ENCODE assay signal across 16 mouse cellular contexts in genomic region chr19:30097039-30097438, GRCm38 (mm10).
DNase-seq lines count a peak whose midpoint lies in the region; ATAC-seq and TF ChIP-seq lines count a peak whose summit lies in the region.
"Had no signal": no experiment of that assay in that cellular context is flagged by ENCODE, and none has a peak within 500 bp of the region (broad histone marks: within the 10 kb centered on the region; RNA-seq: fewer than 3 reads in every experiment).

No protein-coding gene starts in this region.

- no peak overlapping the region for H3K9ac ChIP-seq in forebrain, embryonic 15.5 days (replicated peaks)
- H3K9ac ChIP-seq in midbrain, embryonic 14.5 days (replicated peaks; ENCODE audit: low read length): no peak overlapping the region
- H3K9ac ChIP-seq: heart, embryonic 12.5 days; liver, embryonic 12.5 days had no signal

- intact Hi-C loops in gastrocnemius, postnatal 14 days (cut with DNase I; ENCODE audit: low total_unique reads): no loop called here

- WGBS in kidney, adult 2 months: 79% methylated on average over 4 of the region's 4 CpGs
- WGBS in forebrain, embryonic 15.5 days: 40% methylated on average over 4 of the region's 4 CpGs
- 64% methylated on average over 4 of the region's 4 CpGs for WGBS in midbrain, embryonic 14.5 days

- H3K9me3 ChIP-seq in forebrain, embryonic 15.5 days: no peaks in the 10 kb centered on the region
- no peaks in the 10 kb centered on the region for H3K9me3 ChIP-seq in midbrain, embryonic 14.5 days (ENCODE audit: control insufficient read depth, low read length)
- H3K9me3 ChIP-seq: heart, embryonic 12.5 days; liver, embryonic 12.5 days had no signal

- H3K36me3 ChIP-seq in kidney, adult 2 months (ENCODE audit: control insufficient read depth, insufficient read depth, low read length): peaks cover 1% of the 10 kb centered on the region
- H3K36me3 ChIP-seq in forebrain, embryonic 15.5 days: peaks cover 49% of the 10 kb centered on the region
- peaks cover 62% of the 10 kb centered on the region for H3K36me3 ChIP-seq in midbrain, embryonic 14.5 days (ENCODE audit: control insufficient read depth, insufficient read depth, low read length)

- H3K27me3 ChIP-seq in kidney, adult 2 months (replicated peaks; ENCODE audit: control insufficient read depth, insufficient read depth, low read length): no peaks in the 10 kb centered on the region
- H3K27me3 ChIP-seq in forebrain, embryonic 15.5 days: no peaks in the 10 kb centered on the region
- H3K27me3 ChIP-seq in midbrain, embryonic 14.5 days (ENCODE audit: control insufficient read depth, insufficient read depth, low read length): no peaks in the 10 kb centered on the region
- H3K27me3 ChIP-seq: heart, embryonic 12.5 days; liver, embryonic 12.5 days had no signal

- DNase-seq in kidney, adult 2 months: peak; percentile 6
- DNase-seq in kidney, postnatal 4 days: no peak
- peak; percentile 50 for DNase-seq in midbrain, embryonic 14.5 days
- DNase-seq in spleen, postnatal 14 days (ENCODE audit: low spot score in 2 of 2): no peak
- no peak for DNase-seq in layer of hippocampus, adult 9-10 months (ENCODE audit: low spot score)
- DNase-seq in gastrocnemius, postnatal 14 days: no peak
- DNase-seq: cerebellum, postnatal 25 days; gastrocnemius, adult 2 months; lung, postnatal 10 days; right cerebral cortex, postnatal 4 days; thymus, postnatal 14 days had no signal

- no peaks in the 10 kb centered on the region for H3K4me1 ChIP-seq in kidney, adult 2 months (ENCODE audit: control insufficient read depth, insufficient read depth, low read length)
- H3K4me1 ChIP-seq in bone marrow macrophage, adult 2 months (ENCODE audit: control insufficient read depth, insufficient read depth, low read length): peaks cover 18% of the 10 kb centered on the region
- peaks cover 3% of the 10 kb centered on the region; the same call in 1 of the 2 replicates for H3K4me1 ChIP-seq in forebrain, embryonic 15.5 days
- no peaks in the 10 kb centered on the region for H3K4me1 ChIP-seq in midbrain, embryonic 14.5 days (ENCODE audit: control insufficient read depth, insufficient read depth, low read length)
- H3K4me1 ChIP-seq: heart, embryonic 12.5 days; liver, embryonic 12.5 days had no signal

- no peak overlapping the region for H3K4me2 ChIP-seq in forebrain, embryonic 15.5 days (replicated peaks)
- H3K4me2 ChIP-seq in midbrain, embryonic 14.5 days (ENCODE audit: low read length): no peak overlapping the region
- H3K4me2 ChIP-seq: heart, embryonic 12.5 days; liver, embryonic 12.5 days had no signal

- ATAC-seq in forebrain, embryonic 15.5 days (replicated peaks): peak; percentile 15; the same call in 1 of the 2 replicates
- ATAC-seq in midbrain, embryonic 14.5 days (ENCODE audit: low FRiP score, low TSS enrichment): no peak
- ATAC-seq: liver, embryonic 12.5 days had no signal

- no peak for TF ChIP-seq CTCF in kidney, adult 2 months (conservative IDR thresholded peaks at IDR 0.05; ENCODE audit: insufficient read depth, insufficient read length, low read depth, low read length)
- no peak for TF ChIP-seq CTCF in bone marrow macrophage, adult 2 months (IDR thresholded peaks at IDR 0.05; ENCODE audit: low read depth, low read length)

- TF ChIP-seq POLR2A in kidney, adult 2 months (IDR thresholded peaks at IDR 0.05; ENCODE audit: low read depth, low read length): no peak
- TF ChIP-seq POLR2A in bone marrow macrophage, adult 2 months (IDR thresholded peaks at IDR 0.05; ENCODE audit: borderline replicate concordance, low read depth, low read length): no peak

- no peak overlapping the region for H3K4me3 ChIP-seq in kidney, adult 2 months (ENCODE audit: insufficient read depth, low read depth, low read length)
- H3K4me3 ChIP-seq in bone marrow macrophage, adult 2 months (ENCODE audit: insufficient read depth, low read length): no peak overlapping the region
- H3K4me3 ChIP-seq in forebrain, embryonic 15.5 days: no peak overlapping the region
- H3K4me3 ChIP-seq in midbrain, embryonic 14.5 days (replicated peaks; ENCODE audit: low read depth, low read length): no peak overlapping the region
- H3K4me3 ChIP-seq: gastrocnemius, adult 2 months; heart, embryonic 12.5 days; liver, embryonic 12.5 days had no signal

- no peak overlapping the region for H3K27ac ChIP-seq in kidney, adult 2 months (ENCODE audit: insufficient read depth, low read depth, low read length)
- H3K27ac ChIP-seq in bone marrow macrophage, adult 2 months (ENCODE audit: insufficient read depth, low read depth, low read length): peak overlapping the region; percentile 78; the same call in 1 of the 2 replicates
- peak overlapping the region; percentile 5; the same call in 1 of the 2 replicates for H3K27ac ChIP-seq in forebrain, embryonic 15.5 days (replicated peaks)
- H3K27ac ChIP-seq in midbrain, embryonic 14.5 days (replicated peaks; ENCODE audit: low read depth, low read length): peak overlapping the region; percentile 58
- H3K27ac ChIP-seq: gastrocnemius, adult 2 months; kidney, postnatal 0 days; liver, embryonic 12.5 days had no signal

Comparison
In these comparisons a context has a peak if more than half of its experiments do, and no peak if none do; other contexts are left out.
1. DNase-seq: peak in kidney, adult 2 months (single experiment) and midbrain, embryonic 14.5 days (single experiment); none in kidney, postnatal 4 days (0 of 2), spleen, postnatal 14 days (0 of 2), layer of hippocampus, adult 9-10 months (single experiment) and gastrocnemius, postnatal 14 days (single experiment).